Mouse (Mus musculus) brain, embryonic 14.5 days (tissue): Measurements from ENCODE around the gene Etl4.

ENCODE experiments used
- CTCF ChIP-seq: fragments of 200-500 bp; IDR thresholded peaks from 2 replicates; pipeline ENCODE4 v1.5.1; 2012; ENCODE audit warnings: inconsistent platforms, mild to moderate bottlenecking, moderate library complexity, borderline replicate concordance; ENCODE audit not compliant: insufficient read depth, insufficient read length; ENCODE audit errors: extremely low read depth
- POLR2A ChIP-seq: fragments of 200-500 bp; IDR thresholded peaks from 2 replicates; pipeline ENCODE4 v1.6.1; 2012; ENCODE audit warnings: mild to moderate bottlenecking, inconsistent platforms, borderline replicate concordance; ENCODE audit not compliant: poor library complexity, insufficient read depth, insufficient read length, severe bottlenecking; ENCODE audit errors: extremely low read depth

DNA sequence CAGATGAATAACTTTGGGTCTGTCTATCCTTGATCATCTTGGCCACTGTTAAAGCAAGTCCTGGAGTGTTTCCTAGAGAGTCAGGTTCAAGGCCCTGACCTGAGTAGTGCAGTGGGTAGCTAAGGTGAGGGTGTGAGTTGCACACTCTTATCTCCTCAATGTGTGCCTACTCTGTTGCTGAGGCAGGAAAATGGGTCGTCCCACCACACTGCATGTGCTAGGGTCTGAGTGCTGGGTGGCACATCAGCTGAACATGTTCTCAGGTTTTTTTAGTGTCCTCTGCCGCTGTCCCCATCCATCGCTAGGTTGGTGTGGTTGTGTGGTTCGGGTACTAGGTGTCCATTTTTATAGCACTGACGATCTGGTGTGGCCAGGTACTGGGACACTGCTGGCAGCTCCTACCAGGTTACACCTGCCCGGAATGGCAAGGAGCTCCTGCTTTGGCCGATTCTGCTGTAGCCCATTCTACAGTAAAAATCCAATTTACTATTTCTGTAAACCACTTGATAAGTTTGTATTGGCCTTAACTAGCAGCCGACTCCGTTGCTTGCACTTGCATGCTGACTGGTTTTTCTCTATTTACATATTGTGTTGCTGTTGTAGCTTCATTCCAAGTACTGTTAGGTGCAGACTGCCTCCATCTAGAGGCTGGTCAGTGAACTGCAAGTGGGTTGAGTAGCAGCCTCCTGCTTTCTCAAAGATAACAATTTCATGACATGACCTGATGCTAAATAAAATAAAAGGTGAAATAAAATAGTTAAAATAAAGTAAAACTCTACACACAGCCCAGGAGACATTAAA lies 763.4 kb downstream of the Etl4 start:
- no peak for TF ChIP-seq POLR2A
- TF ChIP-seq CTCF, result peak; percentile 86; the same call in 1 of the 2 replicates
